Mouse (Mus musculus): ENCODE data around the gene Arid1b. TPM values are rescaled to one million over a fixed set of nuclear protein-coding genes. Genes with fewer than 3 reads are reported as not detected.

Arid1b gene
- total RNA-seq, 1 experiment = 9.2 TPM

DNA sequence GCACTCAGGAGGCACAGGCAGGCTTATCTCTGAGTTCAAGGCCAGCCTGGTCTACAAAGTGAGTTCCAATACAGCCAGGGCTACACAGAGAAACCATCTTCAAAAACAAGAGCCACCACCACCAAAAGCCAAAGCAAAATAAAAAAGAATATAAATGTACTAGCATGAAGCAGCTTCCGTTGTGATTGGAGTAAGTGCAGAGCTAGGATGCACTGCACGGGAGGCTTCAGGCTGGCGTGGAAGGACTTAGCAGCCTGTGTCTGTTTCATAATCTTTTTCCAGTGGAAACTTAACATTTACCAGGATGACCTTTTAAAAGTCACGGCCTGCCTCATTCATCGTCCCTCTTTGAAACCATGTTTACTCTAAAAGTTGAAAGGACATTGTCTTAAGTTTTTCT is 67.5 kb downstream of the Arid1b start:
- Histone ChIP-seq H3K4me1 (ENCODE audit: control insufficient read depth in 2 of 2, insufficient read depth in 2 of 2, low read length in 2 of 2, poor library complexity in 1 of 2) (peaks cover 0 to 5% of the 10 kb centered on the region in 2 experiments; a peak in 1 of 4 replicates), H3K4me3 (ENCODE audit: insufficient read depth in 1 of 2, low read depth in 1 of 2, low read length in 2 of 2, poor library complexity in 1 of 2, severe bottlenecking in 1 of 2) (no peak overlapping the region), H3K27ac (ENCODE audit: insufficient read depth, low read depth, low read length, poor library complexity, severe bottlenecking) (no peak overlapping the region), H3K9me3 (ENCODE audit: control insufficient read depth, insufficient read depth, low read depth, low read length) (no peaks in the 10 kb centered on the region), H3K36me3 (ENCODE audit: control insufficient read depth, insufficient read depth, low read length, poor library complexity, severe bottlenecking) (no peaks in the 10 kb centered on the region), H3K9ac (ENCODE audit: insufficient read depth, low read depth, low read length, poor library complexity, severe bottlenecking) (no peak overlapping the region)
- TF ChIP-seq ZC3H11A (IDR thresholded peaks at IDR 0.05; ENCODE audit: borderline replicate concordance, low read depth, low read length) (no peak), ZNF384 (IDR thresholded peaks at IDR 0.05; ENCODE audit: low read depth, low read length) (no peak), CHD2 (IDR thresholded peaks at IDR 0.05; ENCODE audit: low read depth, low read length) (no peak), MAFK (IDR thresholded peaks at IDR 0.05; ENCODE audit: insufficient read depth, low read depth, low read length) (no peak), HCFC1 (IDR thresholded peaks at IDR 0.05; ENCODE audit: borderline replicate concordance, insufficient read depth, low read length) (no peak)
- in situ Hi-C loops (cut with MboI; ENCODE audit: low sequenced_read_pairs in 2 of 2, unreplicated experiment in 2 of 2) = no loop called here
- DNase-seq (ENCODE audit: low read depth, low spot score) = no peak

- no peak for DNase-seq (ENCODE audit: low read depth, low spot score)
- Histone ChIP-seq H3K36me3 (ENCODE audit: control insufficient read depth, insufficient read depth, low read length, poor library complexity, severe bottlenecking) (no peaks in the 10 kb centered on the region), H3K4me3 (ENCODE audit: insufficient read depth in 1 of 2, low read depth in 1 of 2, low read length in 2 of 2, poor library complexity in 1 of 2, severe bottlenecking in 1 of 2) (no peak overlapping the region), H3K4me1 (ENCODE audit: control insufficient read depth in 2 of 2, insufficient read depth in 2 of 2, low read length in 2 of 2, poor library complexity in 1 of 2) (peaks cover 0 to 7% of the 10 kb centered on the region in 2 experiments; a peak in 1 of 4 replicates), H3K9me3 (ENCODE audit: control insufficient read depth, insufficient read depth, low read depth, low read length) (no peaks in the 10 kb centered on the region), H3K9ac (ENCODE audit: insufficient read depth, low read depth, low read length, poor library complexity, severe bottlenecking) (no peak overlapping the region), H3K27ac (ENCODE audit: insufficient read depth, low read depth, low read length, poor library complexity, severe bottlenecking) (no peak overlapping the region)
- TF ChIP-seq ZNF384 (IDR thresholded peaks at IDR 0.05; ENCODE audit: low read depth, low read length) = no peak
- in situ Hi-C loops (cut with MboI; ENCODE audit: low sequenced_read_pairs in 2 of 2, unreplicated experiment in 2 of 2) = no loop called here
These were observed 69.5 kb downstream of the Arid1b start for GRCm38 (mm10) chr17:5063471-5064176.

- in situ Hi-C loops (cut with MboI; ENCODE audit: low sequenced_read_pairs in 2 of 2, unreplicated experiment in 2 of 2) = no loop called here
- Histone ChIP-seq H3K4me3 (ENCODE audit: insufficient read depth in 1 of 2, low read depth in 1 of 2, low read length in 2 of 2, poor library complexity in 1 of 2, severe bottlenecking in 1 of 2) (no peak overlapping the region), H3K4me1 (ENCODE audit: control insufficient read depth in 2 of 2, insufficient read depth in 2 of 2, low read length in 2 of 2, poor library complexity in 1 of 2) (peaks cover 0 to 4% of the 10 kb centered on the region in 2 experiments; a peak in 1 of 4 replicates), H3K9ac (ENCODE audit: insufficient read depth, low read depth, low read length, poor library complexity, severe bottlenecking) (no peak overlapping the region), H3K27ac (ENCODE audit: insufficient read depth, low read depth, low read length, poor library complexity, severe bottlenecking) (no peak overlapping the region), H3K9me3 (ENCODE audit: control insufficient read depth, insufficient read depth, low read depth, low read length) (no peaks in the 10 kb centered on the region), H3K36me3 (ENCODE audit: control insufficient read depth, insufficient read depth, low read length, poor library complexity, severe bottlenecking) (no peaks in the 10 kb centered on the region)
- TF ChIP-seq ZC3H11A (IDR thresholded peaks at IDR 0.05; ENCODE audit: borderline replicate concordance, low read depth, low read length) = peak; percentile 60; the same call in 1 of the 2 replicates
- TF ChIP-seq CHD2 (IDR thresholded peaks at IDR 0.05; ENCODE audit: low read depth, low read length) = no peak
- no peak for TF ChIP-seq HCFC1 (IDR thresholded peaks at IDR 0.05; ENCODE audit: borderline replicate concordance, insufficient read depth, low read length)
- TF ChIP-seq ZNF384 (IDR thresholded peaks at IDR 0.05; ENCODE audit: low read depth, low read length) = no peak
- DNase-seq (ENCODE audit: low read depth, low spot score) = no peak
These were observed 70.6 kb downstream of the Arid1b start for GRCm38 (mm10) chr17:5064777-5065176.

- H3K4me3 ChIP-seq (ENCODE audit: insufficient read depth in 1 of 2, low read depth in 1 of 2, low read length in 2 of 2, poor library complexity in 1 of 2, severe bottlenecking in 1 of 2) = no peak overlapping the region
- peaks cover 0 to 2% of the 10 kb centered on the region in 2 experiments; a peak in 1 of 4 replicates for H3K4me1 ChIP-seq (ENCODE audit: control insufficient read depth in 2 of 2, insufficient read depth in 2 of 2, low read length in 2 of 2, poor library complexity in 1 of 2)
- TF ChIP-seq HCFC1 (IDR thresholded peaks at IDR 0.05; ENCODE audit: borderline replicate concordance, insufficient read depth, low read length) (no peak), CHD2 (IDR thresholded peaks at IDR 0.05; ENCODE audit: low read depth, low read length) (no peak), ZNF384 (IDR thresholded peaks at IDR 0.05; ENCODE audit: low read depth, low read length) (no peak), ZC3H11A (IDR thresholded peaks at IDR 0.05; ENCODE audit: borderline replicate concordance, low read depth, low read length) (no peak), MAFK (IDR thresholded peaks at IDR 0.05; ENCODE audit: insufficient read depth, low read depth, low read length) (no peak)
- no peak for DNase-seq (ENCODE audit: low read depth, low spot score)
- H3K9me3 ChIP-seq (ENCODE audit: control insufficient read depth, insufficient read depth, low read depth, low read length) = no peaks in the 10 kb centered on the region
- H3K9ac ChIP-seq (ENCODE audit: insufficient read depth, low read depth, low read length, poor library complexity, severe bottlenecking) = no peak overlapping the region
- in situ Hi-C loops (cut with MboI; ENCODE audit: low sequenced_read_pairs in 2 of 2, unreplicated experiment in 2 of 2) = no loop called here
- H3K36me3 ChIP-seq (ENCODE audit: control insufficient read depth, insufficient read depth, low read length, poor library complexity, severe bottlenecking) = no peaks in the 10 kb centered on the region
- H3K27ac ChIP-seq (ENCODE audit: insufficient read depth, low read depth, low read length, poor library complexity, severe bottlenecking) = no peak overlapping the region
These were observed 71.1 kb downstream of the Arid1b start for GRCm38 (mm10) chr17:5065270-5065669.

DNA sequence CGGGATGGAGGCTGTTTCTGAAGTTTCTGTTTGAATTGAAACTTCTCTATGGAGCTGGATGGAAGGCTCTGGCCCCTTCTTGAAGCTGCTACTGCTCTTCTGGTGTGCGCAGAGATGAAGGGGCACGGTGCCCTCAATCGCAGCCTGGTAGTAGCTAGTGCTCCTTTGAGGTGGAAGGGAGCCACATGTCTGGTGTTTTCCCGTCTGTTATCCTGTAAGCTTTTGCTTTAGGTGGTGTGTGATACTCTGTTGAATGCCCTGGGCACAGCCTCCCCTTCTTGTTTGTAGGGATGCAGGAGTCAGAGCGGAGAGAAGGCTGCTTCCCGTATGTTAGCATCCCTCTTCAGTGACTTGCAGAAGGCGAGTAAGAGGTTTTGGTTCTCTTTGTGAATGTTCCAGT is 72.7 kb downstream of the Arid1b start:
- TF ChIP-seq ZNF384 (IDR thresholded peaks at IDR 0.05; ENCODE audit: low read depth, low read length) (no peak), HCFC1 (IDR thresholded peaks at IDR 0.05; ENCODE audit: borderline replicate concordance, insufficient read depth, low read length) (no peak), MAFK (IDR thresholded peaks at IDR 0.05; ENCODE audit: insufficient read depth, low read depth, low read length) (no peak), ZC3H11A (IDR thresholded peaks at IDR 0.05; ENCODE audit: borderline replicate concordance, low read depth, low read length) (no peak), CHD2 (IDR thresholded peaks at IDR 0.05; ENCODE audit: low read depth, low read length) (no peak)
- no peak overlapping the region for H3K27ac ChIP-seq (ENCODE audit: insufficient read depth, low read depth, low read length, poor library complexity, severe bottlenecking)
- H3K4me3 ChIP-seq (ENCODE audit: insufficient read depth in 1 of 2, low read depth in 1 of 2, low read length in 2 of 2, poor library complexity in 1 of 2, severe bottlenecking in 1 of 2) = no peak overlapping the region
- no peak for DNase-seq (ENCODE audit: low read depth, low spot score)
- peaks cover 0 to 2% of the 10 kb centered on the region in 2 experiments; a peak in 1 of 4 replicates for H3K4me1 ChIP-seq (ENCODE audit: control insufficient read depth in 2 of 2, insufficient read depth in 2 of 2, low read length in 2 of 2, poor library complexity in 1 of 2)
- no peaks in the 10 kb centered on the region for H3K36me3 ChIP-seq (ENCODE audit: control insufficient read depth, insufficient read depth, low read length, poor library complexity, severe bottlenecking)
- H3K9ac ChIP-seq (ENCODE audit: insufficient read depth, low read depth, low read length, poor library complexity, severe bottlenecking) = no peak overlapping the region
- H3K9me3 ChIP-seq (ENCODE audit: control insufficient read depth, insufficient read depth, low read depth, low read length) = no peaks in the 10 kb centered on the region
- in situ Hi-C loops (cut with MboI; ENCODE audit: low sequenced_read_pairs in 2 of 2, unreplicated experiment in 2 of 2) = no loop called here

Measured in ES-E14 (cell line).